Mouse (Mus musculus): ENCODE results near the gene Gimap3.

DNA sequence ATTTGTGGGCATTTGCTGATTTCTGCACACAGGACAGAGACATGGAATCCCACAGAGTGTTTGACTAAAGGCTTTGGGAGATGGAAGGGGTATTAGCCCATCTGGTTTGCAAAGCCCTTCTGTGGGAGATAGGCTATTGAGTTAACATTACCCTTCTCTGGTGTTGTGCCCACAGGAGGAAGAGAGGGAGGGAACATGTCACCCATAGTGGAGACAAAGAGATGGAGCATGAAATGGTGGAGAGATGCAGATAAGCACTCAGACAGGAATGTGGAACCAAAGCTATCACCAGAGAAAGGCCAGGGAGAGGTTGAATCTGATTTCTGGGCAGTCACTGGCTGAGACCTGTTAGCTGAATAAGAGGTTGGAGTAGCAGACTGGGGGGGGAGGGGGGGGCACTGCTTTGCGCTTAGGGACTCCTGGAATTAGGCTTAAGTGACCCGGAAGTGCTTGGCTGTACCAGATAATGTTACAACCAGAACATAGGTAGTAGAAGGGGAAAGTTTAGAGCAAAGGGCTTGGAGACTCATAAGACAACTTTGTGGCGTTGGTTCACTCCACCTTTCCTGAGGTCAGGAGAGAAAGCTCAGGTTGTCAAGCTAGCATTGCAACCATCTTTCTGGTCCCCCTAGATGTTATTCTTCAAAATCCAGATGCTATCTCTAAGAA is 30.0 kb downstream of the Gimap3 start:
- TF ChIP-seq CTCF (IDR thresholded peaks at IDR 0.05; ENCODE audit: low read depth) (no peak), EP300 (optimal IDR thresholded peaks at IDR 0.05) (no peak)
